Mouse (Mus musculus) intestine, embryonic 16.5 days (tissue): ENCODE measurements around the gene Pou2f1. TPM values are rescaled to one million over a fixed set of nuclear protein-coding genes. Genes with fewer than 3 reads are reported as not detected.

Experiments
- ATAC-seq: fragments of 200-750 bp; cut with Nextera tagmentation; 2 replicates; pipeline ENCODE4 v1.8.0; 2017; ENCODE audit warnings: moderate TSS enrichment, moderate library complexity
- H3K27ac ChIP-seq: fragments of 300-500 bp; sonication (generic); 2 replicates; pipeline ENCODE4 v1.5.1; 2014; ENCODE audit warnings: mild to moderate bottlenecking, low read length
- H3K27me3 ChIP-seq: fragments of 300-500 bp; sonication (generic); replicated peaks from 2 replicates; pipeline ENCODE4 v1.6.1; 2014; ENCODE audit warnings: low read length, control low read depth, mixed read lengths; ENCODE audit not compliant: control insufficient read depth, insufficient read depth
- H3K36me3 ChIP-seq: fragments of 300-500 bp; sonication (generic); 2 replicates; pipeline ENCODE4 v1.6.1; 2014; ENCODE audit warnings: low read length, control low read depth; ENCODE audit not compliant: control insufficient read depth, insufficient read depth
- H3K4me1 ChIP-seq: fragments of 300-500 bp; sonication (generic); 2 replicates; pipeline ENCODE4 v1.6.1; 2014; ENCODE audit warnings: low read length, control low read depth, mixed read lengths; ENCODE audit not compliant: control insufficient read depth, insufficient read depth
- H3K4me2 ChIP-seq: fragments of 300-500 bp; sonication (generic); 2 replicates; pipeline ENCODE4 v1.6.1; 2014; ENCODE audit warnings: low read depth, low read length, control low read depth
- H3K4me3 ChIP-seq: fragments of 300-500 bp; sonication (generic); 2 replicates; pipeline ENCODE4 v1.5.1; 2014; ENCODE audit warnings: mild to moderate bottlenecking, low read length
- H3K9ac ChIP-seq: fragments of 300-500 bp; sonication (generic); 2 replicates; pipeline ENCODE4 v1.6.1; 2014; ENCODE audit warnings: low read depth, low read length
- H3K9me3 ChIP-seq: fragments of 300-500 bp; sonication (generic); 2 replicates; pipeline ENCODE4 v1.6.1; 2016; ENCODE audit warnings: low read length, control low read depth; ENCODE audit not compliant: control insufficient read depth
- WGBS: fragments of 180-500 bp; shearing (Covaris S2); extraction: QIAGEN DNeasy Blood & Tissue Kit; methylation state at CpG from one replicate; pipeline ENCODE4 v1.1.7; 2014; 5-methylcytosine and 5-hydroxymethylcytosine counted together
- polyA plus RNA-seq: library from polyadenylated mRNA; unstranded; fragments of >200 nt; fragmentation: Nextera tagmentation; extraction: Ambion mirVana; gene quantifications from 2 replicates; pipeline ENCODE4 v1.2.1, GENCODE M21; 2015

Gene Pou2f1
- polyA plus RNA-seq, 1 experiment from 2014 or later: 8.4 TPM

GRCm38 (mm10) chr1:165993270-165994156 lies 9.0 kb downstream of the Pou2f1 start:
- Histone ChIP-seq H3K27ac (no peak overlapping the region), H3K9me3 (no peaks in the 10 kb centered on the region), H3K9ac (no peak overlapping the region), H3K4me2 (no peak overlapping the region), H3K27me3 (no peaks in the 10 kb centered on the region), H3K4me1 (no peaks in the 10 kb centered on the region), H3K4me3 (no peak overlapping the region), H3K36me3 (no peaks in the 10 kb centered on the region)
- 76% methylated on average over 6 of the region's 6 CpGs for WGBS
- no peak for ATAC-seq

GRCm38 (mm10) chr1:165988536-165988935 lies 13.9 kb downstream of the Pou2f1 start:
- no peak overlapping the region for H3K27ac ChIP-seq
- H3K36me3 ChIP-seq: no peaks in the 10 kb centered on the region
- no peaks in the 10 kb centered on the region for H3K27me3 ChIP-seq
- WGBS: 67% methylated on average over 2 of the region's 2 CpGs
- H3K4me3 ChIP-seq: no peak overlapping the region
- ATAC-seq: no peak
- no peak overlapping the region for H3K9ac ChIP-seq
- H3K9me3 ChIP-seq: no peaks in the 10 kb centered on the region
- H3K4me1 ChIP-seq: peaks cover 4% of the 10 kb centered on the region; the same call in 1 of the 2 replicates
- H3K4me2 ChIP-seq: no peak overlapping the region

- Histone ChIP-seq H3K9me3 (no peaks in the 10 kb centered on the region), H3K9ac (no peak overlapping the region), H3K27me3 (no peaks in the 10 kb centered on the region), H3K4me1 (peaks cover 4% of the 10 kb centered on the region; the same call in 1 of the 2 replicates), H3K4me2 (no peak overlapping the region), H3K4me3 (no peak overlapping the region), H3K36me3 (no peaks in the 10 kb centered on the region), H3K27ac (no peak overlapping the region)
- 89% methylated on average over 2 of the region's 2 CpGs for WGBS
- no peak for ATAC-seq
These were observed 14.4 kb downstream of the Pou2f1 start for GRCm38 (mm10) chr1:165988072-165988471.

DNA sequence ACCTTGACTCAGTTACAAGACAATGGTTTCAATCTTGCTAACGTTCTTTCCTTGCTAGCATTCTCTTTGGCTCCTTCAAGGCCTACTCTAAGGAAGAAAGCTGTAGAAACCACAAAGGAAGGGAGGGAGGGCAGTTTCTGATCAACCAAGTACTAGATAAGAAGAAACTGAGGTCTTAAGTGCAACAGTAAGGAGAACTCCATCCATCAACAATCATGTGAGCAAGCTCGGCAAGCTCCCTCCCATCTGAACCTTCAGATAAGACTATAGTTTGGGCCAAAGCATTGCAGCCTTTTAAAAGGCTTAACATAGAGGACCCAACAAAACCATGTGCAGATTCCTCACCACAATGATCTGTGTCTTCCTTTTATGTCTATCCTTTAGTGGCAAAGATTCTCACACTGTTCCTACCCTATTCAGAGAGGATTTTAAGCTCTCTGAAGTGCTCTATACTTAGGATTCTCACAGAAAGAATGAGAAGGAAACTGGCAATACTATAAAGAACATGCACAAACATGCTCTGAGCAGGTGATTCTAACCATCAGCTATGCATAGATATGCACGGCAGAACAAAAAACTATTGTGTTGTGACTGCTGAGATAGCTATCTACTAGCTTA lies 16.6 kb downstream of the Pou2f1 start:
- peak; percentile 65 for ATAC-seq
- Histone ChIP-seq H3K9me3 (no peaks in the 10 kb centered on the region), H3K27ac (0 out of 2 replicates have a peak overlapping the region, but pooled peaks have one; percentile 5), H3K4me2 (no peak overlapping the region), H3K4me1 (peaks cover 4% of the 10 kb centered on the region; the same call in 1 of the 2 replicates), H3K27me3 (no peaks in the 10 kb centered on the region), H3K4me3 (no peak overlapping the region), H3K9ac (no peak overlapping the region), H3K36me3 (no peaks in the 10 kb centered on the region)
- 67% methylated on average over 3 of the region's 3 CpGs for WGBS

DNA sequence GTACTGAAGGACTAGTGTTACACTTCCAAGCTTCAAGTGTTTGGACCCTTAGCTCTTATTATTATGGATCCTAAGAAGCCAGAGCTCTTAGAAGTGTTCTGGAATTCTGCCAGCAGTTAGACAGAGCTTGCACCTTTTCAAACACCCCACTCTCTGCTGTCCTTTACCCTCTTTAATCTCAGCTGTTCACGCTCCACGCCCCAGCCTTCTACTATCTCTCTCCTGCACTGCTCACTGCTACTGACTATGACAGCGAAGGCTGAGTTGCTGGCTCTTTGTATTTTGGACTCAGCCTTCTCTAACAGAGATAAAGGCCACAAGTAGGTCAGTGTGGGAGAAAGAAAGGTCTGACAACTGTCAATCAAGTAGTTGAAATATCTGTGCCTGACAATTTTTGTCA lies 17.3 kb downstream of the Pou2f1 start:
- WGBS: 63% methylated on average over 3 of the region's 3 CpGs
- Histone ChIP-seq H3K4me2 (no peak overlapping the region), H3K9me3 (no peaks in the 10 kb centered on the region), H3K4me1 (peaks cover 4% of the 10 kb centered on the region; the same call in 1 of the 2 replicates), H3K27me3 (no peaks in the 10 kb centered on the region), H3K4me3 (no peak overlapping the region), H3K36me3 (no peaks in the 10 kb centered on the region), H3K9ac (no peak overlapping the region), H3K27ac (0 out of 2 replicates have a peak overlapping the region, but pooled peaks have one; percentile 5)
- ATAC-seq: peak; percentile 93

DNA sequence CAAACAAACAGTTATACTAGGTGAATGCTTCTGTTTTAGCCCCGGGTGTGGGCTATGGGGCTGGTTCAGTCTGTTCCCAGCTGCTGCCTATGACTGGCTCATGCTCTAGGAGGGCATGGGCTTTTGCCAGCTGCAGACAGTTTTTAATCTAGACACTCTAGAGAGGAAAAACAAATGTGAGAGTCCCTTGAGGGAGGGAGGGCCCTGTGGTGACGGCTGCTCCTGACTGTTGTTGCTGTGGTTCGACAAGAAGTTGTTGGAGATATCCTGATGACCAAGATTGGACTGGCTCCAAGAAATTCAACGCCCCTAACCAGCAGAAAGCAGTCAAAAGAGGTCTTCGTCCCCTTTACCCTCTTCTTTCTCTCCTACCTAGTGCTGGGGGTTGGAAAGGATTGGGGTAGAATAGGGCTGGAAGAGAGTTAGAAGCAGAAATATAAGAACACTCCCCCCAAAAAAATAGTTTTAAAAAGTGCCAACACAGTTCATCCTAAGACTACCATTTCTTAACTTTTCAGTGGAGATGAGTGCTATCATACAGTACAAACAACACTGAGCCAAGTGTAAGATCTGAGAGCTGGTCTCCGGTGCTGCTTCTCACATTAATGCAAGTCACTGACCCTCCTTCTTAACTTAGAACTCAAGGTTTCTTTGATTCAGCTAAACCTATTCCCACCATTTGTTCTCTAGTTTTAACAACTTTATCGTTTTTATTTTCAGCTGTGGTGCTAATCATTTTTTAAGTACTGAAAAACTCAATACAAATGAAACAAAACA lies 25.6 kb downstream of the Pou2f1 start:
- H3K9ac ChIP-seq: no peak overlapping the region
- no peak overlapping the region for H3K27ac ChIP-seq
- no peaks in the 10 kb centered on the region for H3K27me3 ChIP-seq
- WGBS: 67% methylated on average over 7 of the region's 7 CpGs
- no peak overlapping the region for H3K4me2 ChIP-seq
- no peaks in the 10 kb centered on the region for H3K9me3 ChIP-seq
- H3K4me3 ChIP-seq: no peak overlapping the region
- H3K36me3 ChIP-seq: no peaks in the 10 kb centered on the region
- 0 out of 2 replicates have a peak, but pooled peaks cover 5% of the 10 kb centered on the region for H3K4me1 ChIP-seq
- no peak for ATAC-seq

DNA sequence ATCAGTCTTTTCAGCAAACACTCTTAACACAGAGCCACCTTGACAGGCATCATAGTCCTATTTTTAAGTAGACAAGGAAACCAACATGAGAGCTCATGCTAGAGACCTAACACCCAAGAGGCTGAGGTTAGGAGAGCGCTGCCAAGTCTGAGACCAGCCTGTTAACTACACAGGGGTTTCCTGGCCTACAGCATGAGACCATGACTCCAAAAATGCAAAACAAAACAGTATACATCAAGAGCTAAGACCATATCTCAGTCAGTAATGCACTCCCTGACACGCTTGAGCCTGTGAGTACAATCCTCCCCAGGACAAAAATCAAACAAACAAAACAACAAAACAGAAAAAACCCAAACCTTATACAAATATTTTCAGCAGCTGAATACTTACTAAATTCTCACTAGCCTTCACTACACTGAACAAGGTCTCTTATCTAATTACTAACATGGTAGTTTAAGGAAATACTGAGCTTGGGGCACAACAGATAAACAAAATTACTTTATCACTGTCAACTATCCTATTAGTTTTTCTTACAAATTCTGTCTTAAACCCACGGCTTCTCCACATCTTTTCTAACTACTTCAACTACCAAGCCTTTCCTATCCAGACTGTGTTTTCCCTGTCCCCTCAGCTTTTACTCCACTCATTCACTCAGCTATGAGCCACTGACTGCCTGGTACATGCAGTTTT lies 33.3 kb downstream of the Pou2f1 start:
- H3K9me3 ChIP-seq: no peaks in the 10 kb centered on the region
- H3K36me3 ChIP-seq: no peaks in the 10 kb centered on the region
- no peak for ATAC-seq
- no peaks in the 10 kb centered on the region for H3K4me1 ChIP-seq
- H3K9ac ChIP-seq: no peak overlapping the region
- H3K27me3 ChIP-seq: no peaks in the 10 kb centered on the region
- no peak overlapping the region for H3K4me3 ChIP-seq
- no peak overlapping the region for H3K4me2 ChIP-seq
- 90% methylated on average over 3 of the region's 3 CpGs for WGBS
- no peak overlapping the region for H3K27ac ChIP-seq

- Histone ChIP-seq H3K4me3 (no peak overlapping the region), H3K4me2 (no peak overlapping the region), H3K4me1 (no peaks in the 10 kb centered on the region), H3K36me3 (no peaks in the 10 kb centered on the region), H3K9ac (no peak overlapping the region), H3K27ac (no peak overlapping the region), H3K9me3 (no peaks in the 10 kb centered on the region), H3K27me3 (no peaks in the 10 kb centered on the region)
- 44% methylated on average over 4 of the region's 4 CpGs for WGBS
- no peak for ATAC-seq
These were observed 35.3 kb downstream of the Pou2f1 start for GRCm38 (mm10) chr1:165967027-165967654.
